Mouse (Mus musculus): ENCODE data around the gene Abraxas2. TPM values are rescaled to one million over a fixed set of nuclear protein-coding genes. Genes with fewer than 3 reads are reported as not detected.
A peak's percentile ranks its signal among the peaks of the same experiment; 100 is the strongest.

The Abraxas2 gene
- polyA plus RNA-seq, 1 experiment: 26.6 TPM

DNA sequence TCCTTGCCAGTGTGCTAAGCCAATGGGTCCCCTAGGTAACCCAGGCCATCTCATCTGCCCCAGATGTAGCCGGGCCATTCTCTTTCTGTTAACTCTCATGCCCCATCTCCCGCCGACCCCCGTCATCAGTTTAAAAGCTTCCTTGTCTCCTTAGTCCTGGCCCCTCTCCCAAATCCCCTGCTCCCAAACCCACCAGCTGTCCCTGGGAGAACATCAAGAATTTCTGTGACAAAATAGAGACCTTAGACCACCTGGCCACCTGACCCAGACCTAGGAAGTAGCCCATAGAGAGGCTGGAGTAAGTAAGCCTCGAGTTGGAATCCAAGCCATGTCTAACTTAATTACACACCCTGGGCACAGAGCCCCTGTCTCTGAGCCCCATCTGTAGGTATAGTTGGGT is 31.2 kb downstream of the Abraxas2 start:
- no peak for TF ChIP-seq CTCF (IDR thresholded peaks at IDR 0.05; ENCODE audit: borderline replicate concordance, extremely low read depth, insufficient read depth, insufficient read length)
- TF ChIP-seq POLR2A (IDR thresholded peaks at IDR 0.05; ENCODE audit: borderline replicate concordance, extremely low read depth, insufficient read depth, insufficient read length, poor library complexity, severe bottlenecking): no peak

DNA sequence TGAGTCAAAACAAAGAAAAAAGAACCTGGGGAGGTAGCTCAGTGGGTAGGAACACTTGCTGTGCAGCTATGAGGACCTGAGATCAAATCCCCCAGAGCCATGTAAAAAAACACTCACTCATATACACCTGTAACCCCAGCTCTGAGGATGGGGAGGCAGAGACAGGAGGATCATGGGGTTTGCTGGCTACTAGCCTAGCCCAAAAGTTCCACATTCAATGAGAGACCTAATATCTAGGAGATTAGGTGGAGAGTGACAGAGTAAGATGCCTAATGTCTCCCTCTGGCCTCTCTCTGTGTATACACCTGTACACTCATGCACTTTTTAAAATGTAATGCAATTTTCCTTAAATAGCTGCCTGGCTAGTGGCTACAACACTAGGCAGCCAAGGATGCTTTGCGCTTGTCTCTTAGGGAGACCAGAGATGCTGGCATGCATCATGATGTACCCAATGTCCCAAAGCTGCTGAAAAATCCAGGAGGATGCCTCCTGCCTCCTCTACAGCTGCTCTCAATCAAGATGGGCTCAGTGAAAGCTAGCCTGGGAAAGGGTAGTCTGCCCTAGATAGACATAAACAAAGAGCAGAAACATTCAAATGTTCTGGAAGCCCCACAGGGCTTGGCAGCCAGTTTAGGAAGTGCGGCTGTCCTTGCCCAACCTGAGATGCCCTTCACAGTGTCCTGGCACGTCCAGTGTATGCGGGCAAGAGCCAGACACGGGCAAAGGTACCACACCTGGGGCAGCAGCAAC is 32.7 kb downstream of the Abraxas2 start:
- no peak for DNase-seq (ENCODE audit: low read depth)
- TF ChIP-seq CTCF (IDR thresholded peaks at IDR 0.05; ENCODE audit: borderline replicate concordance, extremely low read depth, insufficient read depth, insufficient read length) (no peak), POLR2A (IDR thresholded peaks at IDR 0.05; ENCODE audit: borderline replicate concordance, extremely low read depth, insufficient read depth, insufficient read length, poor library complexity, severe bottlenecking) (no peak)

More for the DNA sequence above, 31.2 kb downstream of the Abraxas2 start:
- DNase-seq (ENCODE audit: low read depth): no peak

DNA sequence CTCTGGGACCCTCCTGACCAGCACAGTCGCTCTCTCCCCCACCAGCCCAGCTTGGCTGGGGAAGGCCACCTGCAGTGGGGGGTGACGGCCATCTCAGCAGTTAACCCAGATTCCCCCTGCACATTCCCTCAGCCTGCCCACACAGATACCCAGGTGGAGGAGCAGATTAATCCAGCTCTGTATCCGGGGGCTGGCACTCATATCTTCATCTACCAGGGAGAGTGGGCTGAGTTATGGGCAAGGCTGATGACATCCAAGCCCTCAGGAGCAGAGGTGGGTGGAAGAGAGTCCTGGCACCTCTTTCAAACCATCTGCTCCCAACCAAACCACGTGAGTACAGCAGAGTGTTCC is 33.3 kb downstream of the Abraxas2 start:
- no peak for DNase-seq (ENCODE audit: low read depth)
- TF ChIP-seq POLR2A (IDR thresholded peaks at IDR 0.05; ENCODE audit: borderline replicate concordance, extremely low read depth, insufficient read depth, insufficient read length, poor library complexity, severe bottlenecking) (no peak), CTCF (IDR thresholded peaks at IDR 0.05; ENCODE audit: borderline replicate concordance, extremely low read depth, insufficient read depth, insufficient read length) (no peak)

GRCm38 (mm10) chr7:132892806-132893205 is 33.8 kb downstream of the Abraxas2 start:
- no peak for DNase-seq (ENCODE audit: low read depth)
- TF ChIP-seq POLR2A (IDR thresholded peaks at IDR 0.05; ENCODE audit: borderline replicate concordance, extremely low read depth, insufficient read depth, insufficient read length, poor library complexity, severe bottlenecking): no peak
- no peak for TF ChIP-seq CTCF (IDR thresholded peaks at IDR 0.05; ENCODE audit: borderline replicate concordance, extremely low read depth, insufficient read depth, insufficient read length)

GRCm38 (mm10) chr7:132893336-132893735 is 34.3 kb downstream of the Abraxas2 start:
- TF ChIP-seq POLR2A (IDR thresholded peaks at IDR 0.05; ENCODE audit: borderline replicate concordance, extremely low read depth, insufficient read depth, insufficient read length, poor library complexity, severe bottlenecking): no peak
- TF ChIP-seq CTCF (IDR thresholded peaks at IDR 0.05; ENCODE audit: borderline replicate concordance, extremely low read depth, insufficient read depth, insufficient read length): no peak
- DNase-seq (ENCODE audit: low read depth): no peak

GRCm38 (mm10) chr7:132894841-132895555 is 36.0 kb downstream of the Abraxas2 start:
- no peak for TF ChIP-seq POLR2A (IDR thresholded peaks at IDR 0.05; ENCODE audit: borderline replicate concordance, extremely low read depth, insufficient read depth, insufficient read length, poor library complexity, severe bottlenecking)
- no peak for TF ChIP-seq CTCF (IDR thresholded peaks at IDR 0.05; ENCODE audit: borderline replicate concordance, extremely low read depth, insufficient read depth, insufficient read length)
- peak; percentile 31 for DNase-seq (ENCODE audit: low read depth)

GRCm38 (mm10) chr7:132896206-132896815 is 37.3 kb downstream of the Abraxas2 start:
- no peak for DNase-seq (ENCODE audit: low read depth)
- TF ChIP-seq CTCF (IDR thresholded peaks at IDR 0.05; ENCODE audit: borderline replicate concordance, extremely low read depth, insufficient read depth, insufficient read length): no peak
- TF ChIP-seq POLR2A (IDR thresholded peaks at IDR 0.05; ENCODE audit: borderline replicate concordance, extremely low read depth, insufficient read depth, insufficient read length, poor library complexity, severe bottlenecking): no peak

GRCm38 (mm10) chr7:132897258-132897657 is 38.2 kb downstream of the Abraxas2 start:
- peak; percentile 20; the same call in 1 of the 2 replicates for TF ChIP-seq CTCF (IDR thresholded peaks at IDR 0.05; ENCODE audit: borderline replicate concordance, extremely low read depth, insufficient read depth, insufficient read length)
- TF ChIP-seq POLR2A (IDR thresholded peaks at IDR 0.05; ENCODE audit: borderline replicate concordance, extremely low read depth, insufficient read depth, insufficient read length, poor library complexity, severe bottlenecking): no peak

GRCm38 (mm10) chr7:132898234-132898633 is 39.2 kb downstream of the Abraxas2 start:
- no peak for DNase-seq (ENCODE audit: low read depth)
- TF ChIP-seq CTCF (IDR thresholded peaks at IDR 0.05; ENCODE audit: borderline replicate concordance, extremely low read depth, insufficient read depth, insufficient read length): peak; percentile 57; the same call in 1 of the 2 replicates
- no peak for TF ChIP-seq POLR2A (IDR thresholded peaks at IDR 0.05; ENCODE audit: borderline replicate concordance, extremely low read depth, insufficient read depth, insufficient read length, poor library complexity, severe bottlenecking)

More at GRCm38 (mm10) chr7:132897258-132897657, 38.2 kb downstream of the Abraxas2 start:
- DNase-seq (ENCODE audit: low read depth): no peak

- no peak for TF ChIP-seq CTCF (IDR thresholded peaks at IDR 0.05; ENCODE audit: borderline replicate concordance, extremely low read depth, insufficient read depth, insufficient read length)
- TF ChIP-seq POLR2A (IDR thresholded peaks at IDR 0.05; ENCODE audit: borderline replicate concordance, extremely low read depth, insufficient read depth, insufficient read length, poor library complexity, severe bottlenecking): no peak
- no peak for DNase-seq (ENCODE audit: low read depth)
These were observed 42.0 kb downstream of the Abraxas2 start for GRCm38 (mm10) chr7:132900826-132901531.

GRCm38 (mm10) chr7:132903796-132904195 is 44.8 kb downstream of the Abraxas2 start:
- DNase-seq (ENCODE audit: low read depth): no peak
- no peak for TF ChIP-seq CTCF (IDR thresholded peaks at IDR 0.05; ENCODE audit: borderline replicate concordance, extremely low read depth, insufficient read depth, insufficient read length)
- no peak for TF ChIP-seq POLR2A (IDR thresholded peaks at IDR 0.05; ENCODE audit: borderline replicate concordance, extremely low read depth, insufficient read depth, insufficient read length, poor library complexity, severe bottlenecking)
